Mouse (Mus musculus) ES-Bruce4 (cell line): ENCODE data around the gene BC017158.

Experiments used
- CTCF ChIP-seq: IDR thresholded peaks from one replicate; pipeline ENCODE4 v1.8.1; 2011; ENCODE audit warnings: low read depth, low read length
- EP300 ChIP-seq: IDR thresholded peaks from 2 replicates; pipeline ENCODE4 v1.6.1; 2011; ENCODE audit warnings: low read depth, low read length; ENCODE audit not compliant: insufficient read depth
- POLR2A ChIP-seq: IDR thresholded peaks from one replicate; pipeline ENCODE4 v1.8.1; 2011; ENCODE audit warnings: low read length; ENCODE audit not compliant: insufficient read depth

- TF ChIP-seq EP300 (no peak), POLR2A (no peak), CTCF (no peak)
These were observed at the start of gene BC017158 for GRCm38 (mm10) chr7:128297617-128298480.
